Mouse (Mus musculus): ENCODE data around the gene Bcl7a. TPM values are rescaled to one million over a fixed set of nuclear protein-coding genes. Genes with fewer than 3 reads are reported as not detected.

Gene Bcl7a
- polyA plus RNA-seq, 1 experiment from 2014 or later, result 6.6 TPM

DNA sequence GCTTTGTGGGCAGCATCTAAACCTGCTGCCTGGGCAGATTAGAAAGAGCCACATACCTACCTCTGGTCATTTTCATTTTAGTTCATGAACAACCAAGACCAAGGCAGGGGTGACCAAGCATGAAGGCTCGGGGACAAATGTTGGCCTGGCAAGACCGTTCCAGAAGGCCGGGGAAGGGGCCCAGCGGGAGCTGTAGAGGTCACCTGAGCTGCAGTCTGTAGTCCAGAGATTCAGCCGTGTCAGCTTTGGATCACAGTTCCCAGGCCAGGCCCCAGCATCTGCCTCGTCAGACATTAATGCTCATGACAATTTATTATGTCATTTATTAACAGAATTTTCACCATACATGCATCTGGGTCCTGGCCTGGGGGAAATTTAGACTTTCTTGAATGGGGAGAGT, 15.8 kb downstream of the Bcl7a start:
- Histone ChIP-seq H3K4me2 (no peak overlapping the region), H3K27me3 (no peaks in the 10 kb centered on the region), H3K9ac (no peak overlapping the region), H3K4me1 (replicated peaks) (no peaks in the 10 kb centered on the region), H3K27ac (no peak overlapping the region), H3K36me3 (peaks cover 91% of the 10 kb centered on the region), H3K9me3 (replicated peaks) (no peaks in the 10 kb centered on the region), H3K4me3 (replicated peaks) (no peak overlapping the region)
- DNase-seq (no peak), ATAC-seq (ENCODE audit: low read depth) (no peak)
- WGBS (ENCODE audit: insufficient replicate concordance), result 85% methylated on average over 6 of the region's 6 CpGs

DNA sequence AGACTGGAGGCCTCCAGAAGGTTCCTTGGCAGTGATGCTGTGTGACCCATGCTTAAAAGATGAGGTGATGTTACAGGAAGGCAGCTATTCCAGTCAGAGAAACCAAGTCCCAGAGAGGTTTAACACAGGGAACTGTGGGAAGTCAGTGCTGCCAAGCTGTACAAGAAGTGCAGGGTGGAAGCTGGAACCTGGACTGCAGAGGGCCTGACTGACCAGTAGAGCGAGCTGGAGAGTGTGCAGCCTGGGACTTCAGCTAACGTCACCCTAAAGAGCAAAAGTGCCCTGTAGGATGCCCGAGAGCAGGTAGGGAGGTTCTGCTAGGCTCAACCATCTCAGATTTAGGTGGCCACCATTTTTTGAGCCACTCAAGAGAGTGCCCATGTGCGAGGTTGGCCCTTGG, 19.3 kb downstream of the Bcl7a start:
- Histone ChIP-seq H3K9ac (no peak overlapping the region), H3K27ac (no peak overlapping the region), H3K27me3 (no peaks in the 10 kb centered on the region), H3K4me2 (no peak overlapping the region), H3K9me3 (replicated peaks) (no peaks in the 10 kb centered on the region), H3K4me3 (replicated peaks) (no peak overlapping the region), H3K4me1 (replicated peaks) (no peaks in the 10 kb centered on the region), H3K36me3 (peaks cover 81% of the 10 kb centered on the region)
- no peak for ATAC-seq (ENCODE audit: low read depth)
- DNase-seq, result no peak
- 78% methylated on average over 4 of the region's 4 CpGs for WGBS (ENCODE audit: insufficient replicate concordance)

- peaks cover 77% of the 10 kb centered on the region for H3K36me3 ChIP-seq
- no peaks in the 10 kb centered on the region for H3K9me3 ChIP-seq (replicated peaks)
- H3K4me3 ChIP-seq (replicated peaks), result no peak overlapping the region
- no peak overlapping the region for H3K4me2 ChIP-seq
- WGBS (ENCODE audit: insufficient replicate concordance), result 87% methylated on average over 11 of the region's 11 CpGs
- no peak overlapping the region for H3K9ac ChIP-seq
- no peaks in the 10 kb centered on the region for H3K4me1 ChIP-seq (replicated peaks)
- no peaks in the 10 kb centered on the region for H3K27me3 ChIP-seq
- H3K27ac ChIP-seq, result no peak overlapping the region
- no peak for ATAC-seq (ENCODE audit: low read depth)
- DNase-seq, result no peak
These were observed 20.8 kb downstream of the Bcl7a start for GRCm38 (mm10) chr5:123364302-123364971.

DNA sequence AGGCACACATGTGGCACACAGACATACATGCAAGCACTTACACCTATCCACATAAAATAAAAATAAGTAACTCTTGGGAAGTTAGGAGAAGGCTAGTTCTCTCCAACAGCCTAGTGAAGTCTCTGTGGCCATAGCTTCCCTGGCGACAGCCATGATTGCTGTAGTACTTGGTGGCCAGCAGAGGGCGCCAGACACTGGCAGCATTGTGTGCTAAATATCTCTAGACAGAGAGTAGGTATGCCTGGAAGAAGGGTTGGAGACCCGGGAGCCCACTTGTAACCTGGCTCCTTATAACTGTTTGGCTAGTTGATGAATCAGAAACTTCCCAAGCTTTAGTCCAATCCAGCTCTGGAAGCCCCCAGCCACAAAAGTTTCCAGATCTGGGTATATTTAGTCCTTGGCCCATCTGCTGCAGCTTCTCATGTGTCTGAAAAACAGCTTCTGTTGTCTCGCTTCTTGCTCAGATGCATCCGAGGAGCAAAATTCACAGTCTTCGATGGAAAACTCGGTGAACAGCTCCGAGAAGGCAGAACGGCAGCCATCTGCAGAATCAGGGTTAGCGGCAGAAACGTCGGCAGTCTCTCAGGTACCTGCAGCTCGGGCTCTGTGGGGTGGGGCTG, 25.3 kb downstream of the Bcl7a start:
- DNase-seq (no peak), ATAC-seq (ENCODE audit: low read depth) (no peak)
- Histone ChIP-seq H3K9me3 (replicated peaks) (no peaks in the 10 kb centered on the region), H3K27ac (no peak overlapping the region), H3K4me3 (replicated peaks) (no peak overlapping the region), H3K4me2 (no peak overlapping the region), H3K27me3 (no peaks in the 10 kb centered on the region), H3K36me3 (peaks cover 83% of the 10 kb centered on the region), H3K4me1 (replicated peaks) (no peaks in the 10 kb centered on the region), H3K9ac (no peak overlapping the region)
- 68% methylated on average over 13 of the region's 13 CpGs for WGBS (ENCODE audit: insufficient replicate concordance)

GRCm38 (mm10) chr5:123370049-123370448, 26.4 kb downstream of the Bcl7a start:
- Histone ChIP-seq H3K27ac (no peak overlapping the region), H3K4me1 (replicated peaks) (no peaks in the 10 kb centered on the region), H3K4me2 (no peak overlapping the region), H3K36me3 (peaks cover 73% of the 10 kb centered on the region), H3K9me3 (replicated peaks) (no peaks in the 10 kb centered on the region), H3K4me3 (replicated peaks) (no peak overlapping the region), H3K9ac (no peak overlapping the region), H3K27me3 (no peaks in the 10 kb centered on the region)
- ATAC-seq (ENCODE audit: low read depth) (no peak), DNase-seq (no peak)
- 59% methylated on average over 5 of the region's 5 CpGs for WGBS (ENCODE audit: insufficient replicate concordance)

- WGBS (ENCODE audit: insufficient replicate concordance), result 83% methylated on average over 10 of the region's 10 CpGs
- H3K4me1 ChIP-seq (replicated peaks), result peaks cover 5% of the 10 kb centered on the region; the same call in 1 of the 2 replicates
- peaks cover 38% of the 10 kb centered on the region for H3K36me3 ChIP-seq
These were observed 31.6 kb downstream of the Bcl7a start for GRCm38 (mm10) chr5:123375262-123375661.

GRCm38 (mm10) chr5:123375793-123376452, 32.3 kb downstream of the Bcl7a start:
- DNase-seq (no peak), ATAC-seq (ENCODE audit: low read depth) (no peak)
- Histone ChIP-seq H3K4me2 (no peak overlapping the region), H3K4me3 (replicated peaks) (no peak overlapping the region), H3K4me1 (replicated peaks) (peaks cover 5% of the 10 kb centered on the region; the same call in 1 of the 2 replicates), H3K9me3 (replicated peaks) (no peaks in the 10 kb centered on the region), H3K27me3 (no peaks in the 10 kb centered on the region), H3K36me3 (peaks cover 31% of the 10 kb centered on the region), H3K9ac (no peak overlapping the region), H3K27ac (no peak overlapping the region)
- WGBS (ENCODE audit: insufficient replicate concordance), result 76% methylated on average over 6 of the region's 6 CpGs

More at GRCm38 (mm10) chr5:123375262-123375661, 31.6 kb downstream of the Bcl7a start:
- no peak overlapping the region for H3K4me3 ChIP-seq (replicated peaks)
- H3K9me3 ChIP-seq (replicated peaks), result no peaks in the 10 kb centered on the region
- H3K27me3 ChIP-seq, result no peaks in the 10 kb centered on the region
- no peak overlapping the region for H3K27ac ChIP-seq
- no peak overlapping the region for H3K9ac ChIP-seq
- no peak overlapping the region for H3K4me2 ChIP-seq
- DNase-seq (no peak), ATAC-seq (ENCODE audit: low read depth) (no peak)

DNA sequence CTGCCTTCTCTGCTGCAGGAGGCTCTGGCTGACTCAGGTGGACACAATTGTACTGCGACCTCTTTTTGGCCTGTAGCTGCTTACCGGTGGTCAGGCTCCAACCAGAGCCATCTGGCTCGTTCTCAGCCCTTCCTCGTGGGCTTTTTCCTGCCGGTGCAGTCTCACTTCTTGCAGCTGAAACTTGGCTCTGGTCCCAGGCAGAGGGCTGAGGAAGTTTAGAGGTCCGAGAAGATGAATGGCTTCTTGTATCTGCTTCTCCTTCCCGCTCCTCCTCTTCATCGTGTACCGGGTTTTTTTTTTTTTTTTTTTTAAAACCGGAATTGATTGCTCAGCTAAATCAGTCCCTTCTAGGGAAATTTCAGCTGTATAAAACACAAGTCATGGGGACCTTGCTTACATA, 32.9 kb downstream of the Bcl7a start:
- Histone ChIP-seq H3K9me3 (replicated peaks) (no peaks in the 10 kb centered on the region), H3K4me3 (replicated peaks) (no peak overlapping the region), H3K36me3 (peaks cover 25% of the 10 kb centered on the region), H3K9ac (no peak overlapping the region), H3K4me2 (no peak overlapping the region), H3K27me3 (peaks cover 3% of the 10 kb centered on the region), H3K4me1 (replicated peaks) (peaks cover 6% of the 10 kb centered on the region; the same call in 1 of the 2 replicates), H3K27ac (no peak overlapping the region)
- WGBS (ENCODE audit: insufficient replicate concordance), result 52% methylated on average over 10 of the region's 10 CpGs
- ATAC-seq (ENCODE audit: low read depth) (no peak), DNase-seq (no peak)

GRCm38 (mm10) chr5:123377120-123377955, 33.7 kb downstream of the Bcl7a start:
- H3K27me3 ChIP-seq, result peaks cover 11% of the 10 kb centered on the region
- peaks cover 13% of the 10 kb centered on the region for H3K4me1 ChIP-seq (replicated peaks)
- peak; percentile 59 for DNase-seq
- H3K9me3 ChIP-seq (replicated peaks), result no peaks in the 10 kb centered on the region
- H3K27ac ChIP-seq, result no peak overlapping the region
- H3K4me2 ChIP-seq, result no peak overlapping the region
- 60% methylated on average over 15 of the region's 15 CpGs for WGBS (ENCODE audit: insufficient replicate concordance)
- peaks cover 17% of the 10 kb centered on the region for H3K36me3 ChIP-seq
- ATAC-seq (ENCODE audit: low read depth), result peak; percentile 51; the same call in 1 of the 2 replicates
- no peak overlapping the region for H3K9ac ChIP-seq
- H3K4me3 ChIP-seq (replicated peaks), result no peak overlapping the region

- 78% methylated on average over 9 of the region's 9 CpGs for WGBS (ENCODE audit: insufficient replicate concordance)
- H3K27me3 ChIP-seq, result peaks cover 17% of the 10 kb centered on the region
- no peak overlapping the region for H3K4me3 ChIP-seq (replicated peaks)
- no peak overlapping the region for H3K27ac ChIP-seq
- H3K4me2 ChIP-seq, result no peak overlapping the region
- peaks cover 15% of the 10 kb centered on the region for H3K4me1 ChIP-seq (replicated peaks)
- H3K36me3 ChIP-seq, result 0 out of 2 replicates have a peak, but pooled peaks cover 4% of the 10 kb centered on the region
- ATAC-seq (ENCODE audit: low read depth) (no peak), DNase-seq (no peak)
- H3K9ac ChIP-seq, result no peak overlapping the region
- H3K9me3 ChIP-seq (replicated peaks), result no peaks in the 10 kb centered on the region
These were observed 35.1 kb downstream of the Bcl7a start for GRCm38 (mm10) chr5:123378712-123379111.

DNA sequence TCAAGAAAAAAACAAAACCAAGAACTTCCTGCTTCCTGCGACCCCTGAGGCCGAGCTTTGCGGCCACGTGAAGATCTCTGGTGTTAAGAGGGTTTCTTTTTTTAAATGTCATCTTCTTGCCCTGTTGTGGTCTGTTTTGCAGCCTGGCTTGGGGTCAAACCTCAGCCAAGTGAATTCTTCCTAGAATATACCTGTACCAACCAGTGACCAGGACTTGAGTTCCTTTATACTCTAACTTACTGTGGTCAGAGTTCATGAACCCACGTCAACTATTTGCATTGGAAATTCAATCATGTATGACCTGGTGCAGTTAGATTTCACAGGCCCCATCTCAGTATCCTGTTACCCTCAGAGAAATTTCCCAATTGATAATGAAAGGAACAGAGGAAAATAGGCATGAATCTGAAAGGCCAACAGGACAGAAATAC, 35.9 kb downstream of the Bcl7a start:
- DNase-seq (no peak), ATAC-seq (ENCODE audit: low read depth) (no peak)
- peaks cover 15% of the 10 kb centered on the region for H3K4me1 ChIP-seq (replicated peaks)
- H3K9me3 ChIP-seq (replicated peaks), result no peaks in the 10 kb centered on the region
- 0 out of 2 replicates have a peak, but pooled peaks cover 4% of the 10 kb centered on the region for H3K36me3 ChIP-seq
- no peak overlapping the region for H3K4me2 ChIP-seq
- WGBS (ENCODE audit: insufficient replicate concordance), result 19% methylated on average over 5 of the region's 5 CpGs
- H3K27ac ChIP-seq, result no peak overlapping the region
- peaks cover 19% of the 10 kb centered on the region for H3K27me3 ChIP-seq
- H3K4me3 ChIP-seq (replicated peaks), result no peak overlapping the region
- H3K9ac ChIP-seq, result no peak overlapping the region
